Mouse (Mus musculus): ENCODE results near the gene Ranbp17. TPM values are rescaled to one million over a fixed set of nuclear protein-coding genes. Genes with fewer than 3 reads are reported as not detected.

Ranbp17 gene
- polyA plus RNA-seq, 2 experiments = 5.2 to 8.0 TPM

GRCm38 (mm10) chr11:33200764-33201625 lies 312.6 kb downstream of the Ranbp17 start:
- H3K9ac ChIP-seq (ENCODE audit: low read depth, low read length, severe bottlenecking) = 0 out of 2 replicates have a peak overlapping the region, but pooled peaks have one; percentile 31
- ATAC-seq (ENCODE audit: low FRiP score, low read depth) = peak; percentile 64
- H3K4me2 ChIP-seq (replicated peaks; ENCODE audit: low read depth, low read length, severe bottlenecking) = peak overlapping the region; percentile 58
- H3K9me3 ChIP-seq (ENCODE audit: control insufficient read depth, low read length) = peaks cover 6% of the 10 kb centered on the region; the same call in 1 of the 2 replicates
- H3K4me3 ChIP-seq (replicated peaks; ENCODE audit: low read length) = peak overlapping the region; percentile 38
- peak; percentile 71 for DNase-seq (ENCODE audit: low spot score)
- H3K36me3 ChIP-seq (ENCODE audit: control insufficient read depth, insufficient read depth, low read length) = no peaks in the 10 kb centered on the region
- TF ChIP-seq POLR2A (IDR thresholded peaks at IDR 0.05; ENCODE audit: borderline replicate concordance, extremely low read depth, insufficient read depth, insufficient read length) = no peak
- H3K27ac ChIP-seq (replicated peaks; ENCODE audit: low read depth, low read length) = no peak overlapping the region
- peaks cover 100% of the 10 kb centered on the region for H3K27me3 ChIP-seq (ENCODE audit: control insufficient read depth, insufficient read depth, low read length)
- 1% methylated on average over 67 of the region's 76 CpGs for WGBS
- peaks cover 19% of the 10 kb centered on the region for H3K4me1 ChIP-seq (ENCODE audit: control insufficient read depth, insufficient read depth, low read length)

DNA sequence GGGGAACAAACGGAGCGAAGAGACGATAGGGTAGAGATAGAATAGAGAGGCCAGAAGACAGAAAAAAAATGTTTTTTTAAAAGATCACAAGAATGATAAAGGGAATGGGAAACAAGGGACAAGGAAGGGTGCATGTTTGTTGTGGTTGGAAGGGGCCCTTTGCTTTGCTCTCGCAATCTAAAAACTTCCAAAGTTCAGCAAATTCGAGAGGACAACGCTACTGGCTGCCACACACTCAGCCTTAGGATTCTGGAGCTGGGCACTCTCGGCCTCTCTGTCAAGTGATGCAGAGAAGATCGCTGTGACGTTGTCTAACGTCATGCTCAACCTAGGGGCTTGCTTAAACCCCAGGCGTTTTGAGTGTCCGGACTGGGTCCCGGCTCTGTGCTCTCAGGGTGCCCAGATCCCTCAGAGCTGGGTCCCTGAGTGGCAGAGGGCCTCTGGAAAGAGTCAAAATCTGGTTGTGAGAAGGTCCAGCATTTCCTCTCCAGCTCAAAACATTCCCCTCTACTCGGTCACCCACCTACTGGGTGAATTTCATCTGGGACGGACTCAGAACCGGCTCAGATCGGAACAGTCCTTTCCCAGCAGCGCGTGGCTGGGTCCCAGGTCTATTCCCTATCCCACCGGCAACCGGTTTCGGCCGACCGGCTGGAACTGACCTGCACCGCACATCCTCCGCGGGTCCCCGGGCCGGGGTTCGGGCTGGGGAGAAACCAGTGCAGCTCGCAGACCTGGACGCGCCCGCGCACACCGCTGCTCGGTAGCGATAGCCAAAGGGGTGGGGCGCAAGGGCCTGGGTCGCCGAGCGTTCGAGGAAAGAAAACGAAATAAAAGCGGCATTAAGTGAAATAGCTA lies 313.4 kb downstream of the Ranbp17 start:
- Histone ChIP-seq H3K4me2 (replicated peaks; ENCODE audit: low read depth, low read length, severe bottlenecking) (peak overlapping the region; percentile 58), H3K27me3 (ENCODE audit: control insufficient read depth, insufficient read depth, low read length) (peaks cover 100% of the 10 kb centered on the region), H3K4me3 (replicated peaks; ENCODE audit: low read length) (peak overlapping the region; percentile 38), H3K9ac (ENCODE audit: low read depth, low read length, severe bottlenecking) (no peak overlapping the region), H3K36me3 (ENCODE audit: control insufficient read depth, insufficient read depth, low read length) (no peaks in the 10 kb centered on the region), H3K4me1 (ENCODE audit: control insufficient read depth, insufficient read depth, low read length) (peaks cover 19% of the 10 kb centered on the region), H3K27ac (replicated peaks; ENCODE audit: low read depth, low read length) (no peak overlapping the region), H3K9me3 (ENCODE audit: control insufficient read depth, low read length) (peaks cover 6% of the 10 kb centered on the region; the same call in 1 of the 2 replicates)
- DNase-seq (ENCODE audit: low spot score) = no peak
- ATAC-seq (ENCODE audit: low FRiP score, low read depth) = no peak
- no peak for TF ChIP-seq POLR2A (IDR thresholded peaks at IDR 0.05; ENCODE audit: borderline replicate concordance, extremely low read depth, insufficient read depth, insufficient read length)
- WGBS = under 1% methylated on average over 45 of the region's 45 CpGs

DNA sequence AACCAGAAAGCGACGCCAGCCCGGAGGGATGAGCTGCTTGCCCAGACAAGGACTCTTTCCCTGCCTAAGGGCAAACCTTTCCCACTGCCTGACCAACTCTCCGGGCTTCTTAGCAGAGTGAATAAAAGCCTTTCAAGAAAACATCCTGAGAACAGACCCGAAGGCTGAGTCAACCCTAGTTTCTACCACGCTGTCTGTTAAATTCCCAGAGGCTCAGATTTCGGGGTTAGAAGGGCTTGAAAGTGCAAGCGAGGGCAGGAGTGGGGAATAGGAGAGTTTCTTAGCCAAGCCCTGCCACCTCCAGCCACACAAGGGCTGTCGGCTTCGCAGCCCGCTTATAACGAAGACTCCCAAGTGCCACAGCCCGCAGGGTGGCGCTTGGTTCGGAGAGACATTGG lies 314.4 kb downstream of the Ranbp17 start:
- Histone ChIP-seq H3K36me3 (ENCODE audit: control insufficient read depth, insufficient read depth, low read length) (no peaks in the 10 kb centered on the region), H3K4me1 (ENCODE audit: control insufficient read depth, insufficient read depth, low read length) (peaks cover 19% of the 10 kb centered on the region), H3K27ac (replicated peaks; ENCODE audit: low read depth, low read length) (no peak overlapping the region), H3K9me3 (ENCODE audit: control insufficient read depth, low read length) (peaks cover 6% of the 10 kb centered on the region; the same call in 1 of the 2 replicates), H3K4me3 (replicated peaks; ENCODE audit: low read length) (no peak overlapping the region), H3K27me3 (ENCODE audit: control insufficient read depth, insufficient read depth, low read length) (peaks cover 94% of the 10 kb centered on the region), H3K9ac (ENCODE audit: low read depth, low read length, severe bottlenecking) (no peak overlapping the region), H3K4me2 (replicated peaks; ENCODE audit: low read depth, low read length, severe bottlenecking) (no peak overlapping the region)
- ATAC-seq (ENCODE audit: low FRiP score, low read depth) (no peak), DNase-seq (ENCODE audit: low spot score) (no peak)
- TF ChIP-seq POLR2A (IDR thresholded peaks at IDR 0.05; ENCODE audit: borderline replicate concordance, extremely low read depth, insufficient read depth, insufficient read length) = no peak
- WGBS = 3% methylated on average over 15 of the region's 15 CpGs

DNA sequence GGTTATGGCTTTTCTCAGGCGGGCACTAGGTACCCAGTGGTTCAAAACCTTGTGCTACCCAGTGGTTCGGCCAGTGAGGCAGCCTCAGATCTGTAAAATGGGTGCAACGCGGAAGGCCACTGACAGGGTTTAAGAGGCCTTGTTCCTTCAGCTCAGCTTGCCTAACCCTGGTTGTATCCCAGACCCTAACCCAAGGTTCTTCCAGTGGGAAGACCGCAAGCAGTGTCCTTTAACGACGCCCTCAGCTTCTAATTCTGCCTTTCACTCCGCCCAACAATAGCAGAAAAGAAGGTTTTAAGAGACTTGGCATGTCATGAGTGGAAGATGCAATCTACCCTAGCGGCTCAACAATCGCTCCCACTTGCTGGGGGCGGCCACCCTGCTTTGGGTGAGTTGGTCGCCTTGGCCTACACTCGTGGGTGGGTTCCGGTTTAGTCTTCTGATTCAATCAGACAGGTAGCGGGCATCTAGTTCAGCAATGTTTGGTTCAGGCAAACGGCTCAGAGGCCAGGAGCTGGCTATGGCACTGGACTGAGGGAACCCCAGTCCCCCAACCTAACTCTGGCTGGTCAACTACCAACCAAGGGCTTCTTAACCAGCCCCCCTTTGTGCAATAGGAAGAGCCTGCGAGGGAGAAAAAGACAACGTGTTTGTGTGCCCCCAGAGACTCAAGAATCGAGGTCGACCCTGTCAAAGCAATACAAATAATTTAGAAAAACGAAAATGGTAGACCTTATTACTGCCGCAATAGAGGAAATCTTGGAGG lies 315.0 kb downstream of the Ranbp17 start:
- no peak overlapping the region for H3K4me2 ChIP-seq (replicated peaks; ENCODE audit: low read depth, low read length, severe bottlenecking)
- no peak overlapping the region for H3K9ac ChIP-seq (ENCODE audit: low read depth, low read length, severe bottlenecking)
- WGBS = 24% methylated on average over 22 of the region's 22 CpGs
- no peak overlapping the region for H3K4me3 ChIP-seq (replicated peaks; ENCODE audit: low read length)
- peaks cover 92% of the 10 kb centered on the region for H3K27me3 ChIP-seq (ENCODE audit: control insufficient read depth, insufficient read depth, low read length)
- TF ChIP-seq POLR2A (IDR thresholded peaks at IDR 0.05; ENCODE audit: borderline replicate concordance, extremely low read depth, insufficient read depth, insufficient read length) = no peak
- H3K27ac ChIP-seq (replicated peaks; ENCODE audit: low read depth, low read length) = no peak overlapping the region
- ATAC-seq (ENCODE audit: low FRiP score, low read depth) (no peak), DNase-seq (ENCODE audit: low spot score) (no peak)
- no peaks in the 10 kb centered on the region for H3K36me3 ChIP-seq (ENCODE audit: control insufficient read depth, insufficient read depth, low read length)
- peaks cover 6% of the 10 kb centered on the region; the same call in 1 of the 2 replicates for H3K9me3 ChIP-seq (ENCODE audit: control insufficient read depth, low read length)
- peaks cover 22% of the 10 kb centered on the region for H3K4me1 ChIP-seq (ENCODE audit: control insufficient read depth, insufficient read depth, low read length)
